Mouse (Mus musculus): ENCODE results near the gene Mfrp.

Gene Mfrp

DNA sequence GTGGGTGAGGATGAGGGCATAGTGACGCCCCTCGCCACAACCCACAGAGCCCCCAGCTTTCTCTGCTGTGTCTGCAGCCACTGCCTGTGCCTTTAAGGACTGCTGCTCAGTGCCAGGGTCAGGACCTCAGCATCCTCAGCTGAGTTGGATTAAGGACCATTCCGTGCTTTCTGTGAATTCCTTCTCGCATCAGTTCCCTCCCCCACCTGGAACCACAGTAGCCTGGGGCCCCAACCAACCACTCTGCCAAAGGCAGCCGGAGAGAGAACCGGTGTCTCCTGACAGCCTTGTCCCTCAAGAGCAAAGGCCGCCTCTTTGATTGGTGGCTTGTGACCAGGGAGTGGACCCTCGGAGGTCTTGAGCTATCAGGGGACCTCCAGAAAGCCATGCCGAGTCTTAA, at the start of gene Mfrp:
Mfrp (plus strand) TSS at position 240 of the 400 bp plus-strand sequence.
- no peak for DNase-seq (ENCODE audit: inconsistent age in 2 of 2, low spot score in 1 of 2)

DNA sequence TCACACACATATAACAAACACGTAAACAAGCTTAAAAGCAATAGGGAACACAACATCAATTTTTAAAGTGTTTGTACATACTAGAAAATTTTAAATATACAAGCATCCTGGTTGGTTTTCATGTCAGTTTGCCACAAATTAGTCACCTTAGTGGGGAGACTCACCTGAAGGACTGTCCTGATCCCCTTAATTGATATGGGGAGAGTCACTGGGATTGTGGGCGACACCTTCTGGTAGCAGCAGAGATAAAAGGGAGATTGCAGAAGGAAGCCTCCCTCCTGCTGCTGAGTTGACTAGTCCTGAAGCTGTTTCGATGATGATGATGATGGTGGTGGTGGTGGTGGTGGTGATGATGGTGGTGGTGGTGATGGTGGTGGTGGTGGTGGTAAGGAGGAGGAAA, 48.7 kb upstream of the Mfrp start:
- no peak for DNase-seq (ENCODE audit: inconsistent age in 2 of 2, low spot score in 1 of 2)

DNA sequence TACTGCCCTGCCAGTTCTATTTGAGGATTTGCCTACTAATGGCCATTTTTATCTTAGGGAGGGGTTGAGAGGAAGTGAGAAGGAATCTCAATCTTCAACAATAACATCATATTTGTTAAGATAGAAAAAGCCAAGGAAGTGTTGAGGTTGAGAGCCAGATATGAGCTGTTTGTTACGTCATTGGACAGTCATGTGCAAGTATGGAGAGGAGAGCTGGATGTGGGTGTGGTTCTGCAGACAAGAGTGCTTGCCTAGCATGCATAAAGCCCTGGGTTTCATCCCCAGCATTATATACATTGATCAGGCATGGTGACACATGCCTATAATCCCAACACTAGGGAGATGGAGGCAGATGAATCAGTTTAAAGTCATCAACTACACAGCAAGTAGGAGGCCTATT, 47.6 kb upstream of the Mfrp start:
- DNase-seq (ENCODE audit: inconsistent age in 2 of 2, low spot score in 1 of 2): no peak

DNA sequence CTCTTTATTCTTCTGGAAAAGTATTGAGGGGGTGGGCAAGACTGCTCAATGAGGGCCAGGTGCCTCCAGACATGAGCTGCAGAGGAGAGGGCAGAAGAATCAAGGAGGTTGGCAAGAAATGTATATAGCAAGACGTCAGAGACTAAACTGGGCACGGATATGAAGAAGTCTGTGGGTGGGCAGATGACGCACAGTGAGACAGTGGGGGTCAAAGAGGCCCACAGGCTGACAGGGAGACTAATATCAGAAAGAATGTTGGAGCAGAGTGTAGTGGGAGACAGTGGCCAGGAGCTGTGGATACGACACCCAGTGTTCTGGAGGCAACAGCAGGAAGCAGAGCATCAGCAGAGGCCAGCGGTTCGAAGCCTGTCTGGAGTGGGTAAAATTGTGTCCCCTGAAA, 42.9 kb upstream of the Mfrp start:
- no peak for DNase-seq (ENCODE audit: inconsistent age in 2 of 2, low spot score in 1 of 2)

DNA sequence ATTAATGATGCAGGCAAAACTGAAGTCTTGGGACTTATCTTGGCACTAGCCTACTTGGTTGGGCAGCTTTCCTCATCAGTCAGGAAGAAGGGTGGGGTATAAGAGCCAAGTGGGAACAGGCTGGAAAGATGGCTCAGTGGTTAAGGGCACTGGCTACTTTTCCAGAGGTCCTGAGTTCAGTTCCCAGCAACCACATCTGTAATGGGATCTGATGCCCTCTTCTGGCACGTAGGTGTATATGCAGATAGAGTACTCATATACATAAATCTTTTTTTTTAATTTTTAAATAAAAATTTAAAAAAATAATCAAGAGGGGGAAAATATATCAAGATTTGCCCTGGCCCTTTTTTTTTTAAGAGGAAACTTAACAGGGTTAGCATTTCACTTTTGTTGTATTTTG, 36.4 kb upstream of the Mfrp start:
- no peak for DNase-seq (ENCODE audit: inconsistent age in 2 of 2, low spot score in 1 of 2)

DNA sequence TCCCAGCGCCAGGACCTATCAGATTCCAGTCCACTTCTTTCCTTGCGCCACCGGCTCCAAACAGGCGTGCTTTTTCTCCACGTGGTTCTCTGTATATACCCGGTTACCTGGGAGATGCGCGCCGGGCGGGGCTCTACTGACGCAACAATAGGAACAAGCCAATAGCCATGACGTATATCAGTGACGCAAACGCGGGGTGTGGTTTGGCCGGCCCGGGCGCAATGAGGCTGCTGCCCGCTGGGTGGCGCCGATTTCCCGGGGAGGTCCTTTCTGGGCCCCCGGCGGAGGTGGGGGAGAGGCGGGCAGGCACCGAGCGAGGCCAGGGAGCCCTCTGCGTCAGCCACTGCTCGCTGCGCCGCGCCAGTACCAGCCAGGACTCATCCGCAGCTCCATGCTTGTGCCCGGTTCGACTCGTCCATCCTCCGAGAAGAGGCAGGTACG, 34.7 kb upstream of the Mfrp start, which contains the start of gene Usp2:
Usp2 (plus strand) TSS at position 237 of the 441 bp plus-strand sequence.
- peak; percentile 100 for DNase-seq (ENCODE audit: inconsistent age in 2 of 2, low spot score in 1 of 2)

DNA sequence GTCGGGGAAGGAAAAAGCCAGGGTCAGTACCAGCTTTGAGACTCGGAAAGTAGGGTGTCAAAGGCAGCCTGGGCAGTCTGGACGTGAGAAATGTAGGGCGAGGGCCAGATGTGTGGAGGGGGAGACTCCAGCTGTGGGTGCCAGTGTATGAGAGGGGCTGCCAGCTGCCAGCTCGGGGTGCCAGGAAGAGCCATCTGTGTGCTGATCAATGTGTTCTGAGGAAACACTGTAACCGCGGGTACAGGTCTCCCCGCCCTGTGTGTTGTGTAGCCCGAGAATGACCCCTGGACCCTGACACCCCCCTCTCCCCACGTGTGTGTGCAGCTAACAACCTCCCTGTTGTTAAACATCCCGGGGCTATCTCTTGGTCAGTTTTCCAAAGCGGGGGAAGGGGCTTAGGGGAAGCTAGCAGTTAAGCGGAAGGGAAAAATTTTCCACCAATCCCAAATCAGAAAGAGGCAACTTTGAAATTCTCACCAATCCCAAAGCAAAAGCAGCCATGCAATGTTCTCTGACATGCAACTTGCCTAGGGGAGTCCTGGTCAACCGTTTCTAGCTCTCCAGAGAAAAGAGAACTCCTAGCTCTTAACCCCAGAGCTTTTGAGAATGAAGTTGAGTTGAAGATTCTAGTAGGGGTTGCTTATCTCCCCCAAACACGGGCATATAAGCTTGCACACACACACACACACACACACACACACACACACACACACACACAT, 34.1 kb upstream of the Mfrp start:
- peak in 1 of 2 experiments; percentile 75 for DNase-seq (ENCODE audit: inconsistent age in 2 of 2, low spot score in 1 of 2)

DNA sequence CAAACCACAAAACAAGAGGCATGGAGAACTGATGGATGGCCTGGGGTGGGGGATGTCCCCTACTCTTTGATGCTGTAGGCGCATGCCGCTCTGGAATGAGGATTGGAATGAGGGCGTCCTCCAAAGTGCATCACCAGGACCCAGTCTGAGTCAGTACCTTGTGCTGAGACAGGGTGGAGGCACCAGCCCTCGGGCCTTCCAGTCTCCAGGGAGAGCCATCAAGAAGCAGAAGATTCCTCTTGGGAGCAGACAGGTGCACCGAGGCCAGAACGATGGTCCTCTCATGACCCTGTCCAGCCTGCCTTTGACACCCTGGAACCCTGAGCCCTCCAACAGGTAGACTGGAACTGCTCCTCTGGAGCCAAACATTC, 33.6 kb upstream of the Mfrp start:
- peak; percentile 65 to 70 for DNase-seq (ENCODE audit: inconsistent age in 2 of 2, low spot score in 1 of 2)

DNA sequence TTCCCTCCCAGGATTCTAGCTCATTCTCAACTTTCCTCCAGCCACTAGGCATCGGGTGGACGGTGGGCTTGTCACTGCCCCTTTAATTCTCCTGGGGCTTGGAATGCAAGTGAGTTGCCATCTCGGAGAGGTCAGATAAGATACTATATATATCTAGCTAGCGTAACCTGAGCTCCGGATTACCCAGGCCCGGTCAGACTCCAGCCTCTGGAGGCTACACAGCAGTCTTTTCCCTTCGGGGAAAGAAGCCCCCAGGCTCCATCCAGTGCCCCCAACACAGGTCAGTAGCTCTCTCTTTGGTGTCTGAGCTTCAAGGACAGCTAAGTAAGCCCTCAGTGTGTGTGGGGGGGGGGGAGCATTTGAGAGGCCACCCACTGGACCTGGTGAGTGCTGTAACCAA, 32.3 kb upstream of the Mfrp start:
- peak in 1 of 2 experiments; percentile 46 for DNase-seq (ENCODE audit: inconsistent age in 2 of 2, low spot score in 1 of 2)

DNA sequence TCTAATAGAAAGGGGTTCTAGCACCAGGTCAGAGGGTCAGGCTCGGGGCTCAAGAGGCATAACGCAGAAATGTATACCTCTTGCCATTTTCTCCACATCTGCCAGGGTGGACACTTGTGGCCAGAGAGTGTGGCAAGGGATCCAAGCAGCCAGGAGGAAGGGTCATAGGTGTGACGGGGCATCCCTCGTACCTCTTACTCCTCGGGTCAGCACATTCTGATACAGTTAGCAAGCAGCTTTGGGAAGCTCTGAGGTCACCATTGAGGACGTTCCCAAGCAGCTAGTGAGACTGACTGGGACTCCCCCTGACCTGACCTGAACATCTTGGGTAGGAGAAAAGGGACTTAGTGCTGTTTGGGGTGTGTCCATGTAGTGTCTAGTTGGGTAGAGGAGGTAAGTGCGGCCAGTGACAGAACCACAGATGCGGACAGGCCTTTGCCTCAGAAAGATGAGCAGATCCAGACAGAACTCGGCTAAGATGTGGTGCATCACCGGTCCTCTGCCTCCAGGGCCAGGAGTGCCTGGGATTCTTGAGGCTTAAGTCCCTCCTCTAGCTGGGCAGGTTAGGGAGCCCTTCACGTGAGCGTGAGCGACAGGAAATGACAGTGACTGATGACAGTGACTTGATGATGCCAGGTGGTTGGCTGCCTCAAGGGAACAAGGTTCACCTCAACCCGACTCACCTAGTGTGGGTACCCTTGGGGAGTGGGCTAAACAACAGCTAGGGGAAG, 31.3 kb upstream of the Mfrp start:
- peak in 1 of 2 experiments; percentile 45 for DNase-seq (ENCODE audit: inconsistent age in 2 of 2, low spot score in 1 of 2)

DNA sequence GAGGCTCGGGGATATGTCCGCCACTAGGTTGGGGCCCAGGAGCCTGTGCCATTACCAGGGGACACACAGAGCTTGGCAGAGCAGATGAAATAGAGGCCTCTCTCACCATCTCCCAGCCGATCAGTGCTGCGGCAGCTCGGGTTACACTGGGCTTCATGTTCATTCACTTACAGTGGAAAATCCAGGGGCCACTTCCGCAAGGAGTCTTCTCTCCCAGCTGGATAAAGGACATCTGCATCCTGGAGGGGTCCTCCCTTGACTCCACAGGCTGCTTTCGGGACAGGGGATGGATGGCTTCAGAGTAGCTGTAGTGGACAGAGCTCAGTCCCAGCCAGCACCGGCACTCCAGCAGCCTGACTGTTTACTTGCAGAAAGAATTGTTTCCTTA, 30.7 kb upstream of the Mfrp start:
- peak in 1 of 2 experiments; percentile 54 for DNase-seq (ENCODE audit: inconsistent age in 2 of 2, low spot score in 1 of 2)

DNA sequence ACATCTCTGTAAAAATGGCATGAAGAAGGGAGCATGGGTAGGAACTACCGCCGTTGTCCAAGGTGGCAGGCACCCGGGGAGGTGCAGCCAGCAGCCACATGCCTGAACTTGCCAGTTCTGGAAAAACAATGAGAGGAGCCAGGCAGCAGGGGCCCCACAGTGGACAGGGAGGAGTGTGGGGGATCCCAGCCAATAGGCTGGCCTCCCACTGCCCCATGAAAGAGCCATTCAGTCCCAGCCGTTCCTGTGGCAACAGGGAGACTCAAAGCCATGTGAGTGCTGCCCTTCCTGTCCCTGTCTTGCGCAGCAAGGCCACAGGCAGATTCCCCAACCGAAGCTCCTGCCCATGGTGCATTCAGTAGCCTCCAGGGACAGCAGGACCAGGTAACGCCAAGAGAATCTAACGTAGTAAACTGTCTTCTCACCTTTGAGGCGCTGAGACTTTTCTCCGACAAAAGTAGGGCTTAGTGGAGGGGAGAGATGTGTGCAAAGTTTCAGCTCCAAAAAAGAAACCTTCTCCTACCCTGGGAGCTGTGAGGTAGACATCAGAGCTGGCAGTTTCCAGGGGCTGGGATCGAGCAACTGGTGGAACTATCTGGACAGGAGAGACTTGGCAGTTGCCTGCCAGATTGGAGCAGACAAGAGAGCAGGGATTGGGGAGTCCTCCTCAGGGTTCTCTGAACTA, 29.5 kb upstream of the Mfrp start:
- DNase-seq (ENCODE audit: inconsistent age in 2 of 2, low spot score in 1 of 2): peak; percentile 71 to 87

DNA sequence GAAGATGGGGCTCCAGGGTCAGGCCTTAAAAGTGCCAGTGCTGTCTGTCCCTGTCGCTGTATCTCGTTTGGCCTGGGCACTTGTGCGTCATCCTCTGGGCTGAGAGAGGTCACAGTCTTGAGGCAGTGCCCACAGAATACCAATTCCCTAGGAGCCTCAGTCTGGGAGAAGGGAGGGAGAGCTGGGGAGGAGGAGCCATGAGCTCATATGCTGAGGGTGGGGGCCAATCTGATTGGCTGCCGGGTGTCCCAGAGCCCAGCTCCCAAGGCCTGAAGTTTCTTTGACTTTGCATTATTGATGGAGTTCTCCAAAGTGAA, 29.0 kb upstream of the Mfrp start:
- DNase-seq (ENCODE audit: inconsistent age in 2 of 2, low spot score in 1 of 2): peak; percentile 92 to 94

DNA sequence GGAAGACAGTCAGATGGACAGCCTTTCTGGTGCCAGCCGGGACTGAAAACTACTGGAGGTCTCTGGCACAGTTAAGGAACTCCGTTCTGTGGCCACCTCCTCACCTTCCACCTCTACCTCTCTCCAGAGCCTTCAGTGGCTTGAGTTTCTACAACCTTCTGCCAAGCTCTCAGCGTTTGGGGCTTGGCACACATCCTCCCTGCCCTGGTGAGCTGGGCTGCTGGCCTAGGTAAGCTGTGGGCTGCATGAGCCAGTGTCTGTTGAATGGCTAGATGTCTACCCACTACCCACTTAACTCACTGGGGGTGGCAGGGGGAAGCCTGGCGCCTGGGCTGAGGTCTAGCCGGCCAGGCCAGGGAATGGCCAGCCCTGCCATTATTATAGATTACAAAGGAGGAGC, 28.4 kb upstream of the Mfrp start:
- DNase-seq (ENCODE audit: inconsistent age in 2 of 2, low spot score in 1 of 2): peak in 1 of 2 experiments; percentile 47

DNA sequence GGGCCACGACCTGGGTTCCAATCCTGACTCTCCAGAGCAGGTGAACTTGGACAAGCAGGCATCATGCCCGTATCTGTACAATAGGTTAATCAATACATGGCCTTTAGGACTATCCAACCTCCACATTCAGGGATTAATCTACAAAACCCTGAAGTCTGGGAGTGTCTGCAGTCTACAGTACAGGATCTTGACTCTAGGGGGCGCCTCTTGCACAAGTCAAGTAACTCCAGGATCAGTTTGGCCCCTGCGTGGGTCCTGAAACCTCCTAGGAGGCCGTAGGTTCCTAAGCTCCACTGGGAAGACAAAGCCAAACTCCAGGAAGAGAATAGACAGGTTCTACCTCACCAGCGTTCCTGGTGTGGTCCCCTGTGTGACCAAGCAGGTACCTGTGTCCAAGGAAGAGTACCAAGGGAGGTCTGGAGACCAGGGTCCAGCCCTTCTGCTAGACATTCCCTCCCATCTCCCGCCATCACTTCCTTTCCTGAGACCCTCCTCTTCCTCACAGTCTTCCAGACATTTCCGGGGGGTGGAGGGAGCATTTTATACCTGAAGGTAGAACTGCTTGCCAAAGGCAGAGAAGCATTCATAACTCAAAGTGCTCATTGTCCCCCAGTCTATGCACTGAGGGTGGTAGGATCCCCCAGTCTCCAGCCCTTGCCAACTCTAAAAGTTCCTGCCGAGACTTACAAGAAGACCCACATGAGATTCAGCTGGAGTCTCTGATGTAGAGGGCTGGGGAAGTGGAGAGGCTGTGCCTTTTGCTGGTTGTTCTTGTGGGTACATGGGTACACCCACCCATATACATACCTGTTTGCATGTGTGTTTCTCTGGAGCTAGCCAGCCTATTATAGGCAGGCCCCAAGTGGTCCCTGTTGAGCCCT, 26.9 kb upstream of the Mfrp start:
- peak; percentile 60 to 80 for DNase-seq (ENCODE audit: inconsistent age in 2 of 2, low spot score in 1 of 2)

DNA sequence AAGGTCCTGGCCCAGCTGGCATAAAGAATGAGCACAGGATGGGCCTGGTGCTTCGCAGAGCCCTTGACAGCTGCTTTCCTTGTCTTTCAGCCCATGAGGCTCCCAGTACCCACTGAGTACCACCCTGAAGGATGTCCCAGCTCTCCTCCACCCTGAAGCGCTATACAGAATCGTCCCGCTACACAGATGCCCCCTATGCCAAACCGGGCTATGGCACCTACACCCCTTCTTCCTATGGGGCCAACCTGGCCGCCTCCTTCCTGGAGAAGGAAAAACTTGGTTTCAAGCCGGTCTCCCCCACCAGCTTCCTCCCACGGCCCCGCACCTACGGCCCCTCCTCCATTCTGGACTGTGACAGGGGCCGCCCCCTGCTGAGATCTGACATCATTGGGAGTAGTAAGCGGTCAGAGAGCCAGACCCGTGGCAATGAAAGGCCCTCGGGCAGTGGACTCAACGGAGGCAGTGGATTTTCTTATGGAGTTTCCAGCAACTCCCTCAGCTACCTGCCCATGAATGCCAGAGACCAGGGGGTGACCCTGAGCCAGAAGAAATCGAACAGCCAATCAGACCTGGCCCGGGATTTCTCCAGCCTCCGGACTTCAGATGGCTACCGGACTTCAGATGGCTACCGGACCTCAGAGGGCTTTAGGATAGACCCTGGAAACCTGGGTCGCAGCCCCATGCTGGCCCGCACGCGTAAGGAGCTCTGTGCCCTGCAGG, 26.1 kb upstream of the Mfrp start:
- DNase-seq (ENCODE audit: inconsistent age in 2 of 2, low spot score in 1 of 2): peak in 1 of 2 experiments; percentile 41

DNA sequence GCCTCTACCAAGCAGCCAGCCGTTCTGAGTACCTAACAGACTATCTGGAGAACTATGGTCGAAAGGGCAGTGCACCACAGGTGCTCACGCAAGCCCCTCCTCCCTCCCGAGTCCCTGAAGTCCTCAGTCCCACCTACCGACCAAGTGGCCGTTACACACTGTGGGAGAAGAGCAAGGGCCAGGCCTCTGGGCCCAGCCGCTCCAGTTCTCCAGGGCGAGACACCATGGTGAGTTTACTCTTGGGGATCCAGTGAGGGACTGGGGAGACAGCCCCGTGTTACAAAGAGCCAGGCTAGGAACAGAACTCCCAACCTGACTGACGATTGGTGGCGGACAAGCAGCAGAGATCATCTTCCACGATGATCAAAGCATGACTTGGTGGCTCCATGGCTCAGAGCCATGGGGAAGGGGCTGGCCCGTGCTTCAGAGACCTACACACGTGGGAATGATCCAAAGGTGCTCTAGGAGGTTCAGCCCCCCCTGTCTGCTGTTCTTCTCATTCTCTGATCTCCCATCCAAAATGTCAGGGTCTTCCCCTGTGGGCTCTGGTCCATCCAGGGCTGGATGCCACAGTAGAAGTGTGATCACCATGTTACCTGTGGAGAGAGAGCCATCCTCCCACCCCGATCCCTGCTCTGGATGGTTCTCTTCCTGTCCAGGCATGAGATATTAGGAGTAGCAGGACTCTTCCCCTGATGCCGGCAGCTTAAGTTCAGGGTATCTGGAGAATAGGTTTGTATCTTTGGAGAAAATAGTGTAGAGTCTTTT, 25.3 kb upstream of the Mfrp start:
- peak in 1 of 2 experiments; percentile 43 for DNase-seq (ENCODE audit: inconsistent age in 2 of 2, low spot score in 1 of 2)

DNA sequence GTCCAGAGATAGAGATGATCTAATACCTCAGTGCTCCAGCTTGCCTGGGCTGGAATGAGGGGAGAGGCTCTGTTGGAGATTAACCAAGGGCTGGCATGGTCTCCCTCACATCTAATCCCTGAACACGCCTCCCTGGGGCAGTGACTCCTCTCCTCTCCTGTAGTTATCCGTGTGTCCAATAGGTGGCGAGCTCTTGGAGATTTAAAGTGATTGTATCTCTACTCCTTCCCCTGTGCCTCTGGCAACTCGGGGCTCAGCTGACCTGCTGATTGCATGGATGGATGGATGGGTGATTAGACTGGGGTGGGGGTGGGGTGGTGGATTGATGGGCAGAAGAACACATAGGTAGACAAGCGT, 24.8 kb upstream of the Mfrp start:
- DNase-seq (ENCODE audit: inconsistent age in 2 of 2, low spot score in 1 of 2): peak; percentile 67 to 87

DNA sequence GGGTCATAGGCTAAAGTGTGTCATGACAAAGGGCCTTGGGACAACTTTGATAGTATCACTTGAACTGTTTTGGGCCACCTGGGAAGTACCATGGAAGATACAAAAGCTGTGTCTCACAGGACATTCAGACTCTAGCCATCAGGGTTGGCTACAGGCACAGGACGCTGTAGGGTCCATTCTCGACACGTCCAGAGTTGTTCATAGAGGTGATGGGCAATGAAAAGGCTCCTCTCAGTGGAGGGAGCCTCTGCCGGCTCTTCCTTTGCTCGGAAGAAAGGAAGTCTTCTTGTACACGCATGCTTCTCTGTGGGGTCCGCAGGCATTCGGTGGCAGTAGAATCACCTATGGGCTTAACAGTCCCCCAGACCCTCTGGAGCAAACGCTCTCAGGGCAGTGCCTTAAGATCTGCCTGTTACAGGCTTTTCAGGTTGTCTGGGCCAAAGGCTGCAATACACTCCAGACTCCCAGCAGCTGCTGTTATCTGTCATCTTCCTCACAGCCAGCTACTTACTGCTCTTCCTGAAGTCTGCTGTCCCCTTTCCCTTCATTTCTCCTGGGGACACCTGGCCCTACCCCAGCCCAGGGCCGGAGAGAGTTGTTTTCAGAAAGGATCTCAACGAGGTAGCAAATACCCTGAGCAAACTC, 24.1 kb upstream of the Mfrp start:
- DNase-seq (ENCODE audit: inconsistent age in 2 of 2, low spot score in 1 of 2): peak in 1 of 2 experiments; percentile 48

All from adrenal gland, adult (tissue).